Mouse (Mus musculus) mouse trophoblast stem cell (cell line): ENCODE measurements around the gene Fbxo24.

Experiments
- in situ Hi-C, 2 experiments: fragments of 300-500 bp; cut with MseI, MboI; formaldehyde crosslinking; loops; 2 replicates in 1 of 2; 3 replicates in 1 of 2; pipeline ENCODE4 v1.15.1; 2025

Fbxo24 gene

DNA sequence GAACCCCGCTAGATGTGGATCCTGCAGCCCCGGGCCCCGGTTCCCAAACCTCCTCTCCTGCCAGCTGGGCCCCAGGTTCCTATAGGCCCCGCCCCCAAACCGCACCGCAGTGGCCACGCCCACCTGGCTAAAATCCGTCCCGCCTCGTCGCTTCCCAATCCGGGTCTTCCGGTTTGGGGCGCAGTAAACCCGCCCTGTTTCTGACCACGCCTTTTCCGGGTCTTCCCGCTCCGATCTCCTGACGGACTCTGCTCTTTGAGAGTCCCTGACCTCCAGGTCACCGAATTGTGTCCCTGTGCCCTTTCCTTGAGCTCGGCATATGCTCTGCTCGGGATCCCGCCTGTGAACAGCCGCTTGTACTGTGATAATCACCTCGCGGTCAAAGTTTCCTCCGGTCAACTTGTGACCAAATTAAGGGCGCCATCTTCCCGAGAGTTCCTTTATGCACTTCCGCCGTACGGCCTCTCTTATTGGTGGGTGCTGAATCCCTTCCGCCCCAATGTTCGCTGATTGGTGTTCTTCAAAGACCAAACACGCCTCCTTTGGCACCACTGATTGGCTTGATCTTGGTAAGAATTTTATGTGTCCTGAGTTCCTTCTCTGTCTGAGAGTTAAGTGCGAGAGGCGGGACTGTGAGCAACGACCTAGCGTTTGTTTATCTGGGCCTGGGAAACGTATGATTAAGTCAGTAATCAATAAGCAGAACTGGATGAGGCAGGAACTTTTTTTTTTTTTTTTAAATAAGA, 28.0 kb downstream of the Fbxo24 start, which contains the start of gene Mospd3:
TSS of gene Mospd3 (minus strand) at position 440 of the 746 bp plus-strand sequence.
- in situ Hi-C loops: no loop called here

GRCm38 (mm10) chr5:137600281-137600618, 28.6 kb downstream of the Fbxo24 start:
- in situ Hi-C loops: no loop called here

DNA sequence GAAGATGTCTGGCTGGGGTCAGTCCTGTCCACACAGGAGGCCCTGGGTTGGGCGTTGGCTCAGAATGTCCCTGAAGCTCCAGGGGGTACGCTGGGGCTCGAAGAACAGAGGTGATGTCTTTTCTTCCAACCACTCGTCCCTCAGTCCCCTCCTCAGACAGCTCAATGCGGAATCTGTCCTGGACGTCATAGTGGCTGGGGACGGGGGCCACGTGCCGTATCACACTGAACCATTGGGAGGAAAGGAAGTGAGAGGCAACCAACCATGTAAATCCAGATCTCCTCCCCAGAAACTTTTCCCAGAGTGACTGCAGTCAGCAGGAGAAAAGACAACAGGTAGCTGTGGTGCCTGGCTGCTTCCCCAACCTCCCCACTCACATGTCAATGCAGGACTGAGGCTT, 29.2 kb downstream of the Fbxo24 start:
- in situ Hi-C loops: no loop called here

- in situ Hi-C loops: no loop called here
These were observed 30.5 kb downstream of the Fbxo24 start for GRCm38 (mm10) chr5:137598100-137598826.

DNA sequence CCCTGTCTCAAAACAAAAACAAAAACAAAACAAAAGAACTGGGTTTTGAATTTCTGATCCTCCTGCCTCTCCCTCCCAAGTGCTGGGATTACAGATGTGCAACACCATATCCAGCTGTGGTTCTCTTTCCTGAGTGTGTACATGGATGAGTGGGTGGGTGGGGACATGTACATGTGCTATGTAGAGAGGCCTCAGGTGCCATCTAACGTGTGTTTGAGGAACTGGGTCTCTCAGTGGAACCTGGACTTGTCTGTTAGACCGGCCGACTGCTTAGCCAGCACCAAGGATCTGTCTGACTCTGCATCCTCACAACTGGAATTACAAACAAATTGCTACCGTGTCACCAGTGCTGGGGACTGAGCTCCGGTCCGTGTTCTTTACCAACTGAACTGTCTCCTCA, 31.2 kb downstream of the Fbxo24 start:
- in situ Hi-C loops: no loop called here

- in situ Hi-C loops: no loop called here
These were observed 32.1 kb downstream of the Fbxo24 start for GRCm38 (mm10) chr5:137596601-137597261.

- in situ Hi-C loops: no loop called here
These were observed 32.9 kb downstream of the Fbxo24 start for GRCm38 (mm10) chr5:137595921-137596320.

DNA sequence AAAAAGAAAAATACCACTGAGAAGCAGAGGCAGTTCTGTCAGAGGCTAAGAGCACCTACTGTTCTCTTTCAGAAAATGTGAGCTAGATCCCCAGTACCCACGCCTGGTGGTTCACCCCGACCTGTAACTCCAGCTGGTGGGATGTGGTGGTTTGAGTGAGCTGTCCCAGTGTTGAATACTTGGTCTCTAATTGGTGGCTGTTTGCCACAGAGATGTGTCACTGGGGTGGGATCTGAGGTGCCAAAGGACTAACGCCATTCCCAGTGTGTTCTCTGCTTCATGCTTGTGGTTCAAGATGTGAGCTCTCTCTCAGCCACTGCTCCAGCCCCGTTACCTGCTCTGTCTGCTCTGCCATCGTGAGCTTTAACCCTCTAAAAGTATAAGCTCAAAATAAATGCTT, 38.3 kb downstream of the Fbxo24 start:
- in situ Hi-C loops: no loop called here

GRCm38 (mm10) chr5:137584976-137585375, 43.8 kb downstream of the Fbxo24 start:
- in situ Hi-C loops: no loop called here

- in situ Hi-C loops: no loop called here
These were observed 45.1 kb downstream of the Fbxo24 start for GRCm38 (mm10) chr5:137583670-137584169.

DNA sequence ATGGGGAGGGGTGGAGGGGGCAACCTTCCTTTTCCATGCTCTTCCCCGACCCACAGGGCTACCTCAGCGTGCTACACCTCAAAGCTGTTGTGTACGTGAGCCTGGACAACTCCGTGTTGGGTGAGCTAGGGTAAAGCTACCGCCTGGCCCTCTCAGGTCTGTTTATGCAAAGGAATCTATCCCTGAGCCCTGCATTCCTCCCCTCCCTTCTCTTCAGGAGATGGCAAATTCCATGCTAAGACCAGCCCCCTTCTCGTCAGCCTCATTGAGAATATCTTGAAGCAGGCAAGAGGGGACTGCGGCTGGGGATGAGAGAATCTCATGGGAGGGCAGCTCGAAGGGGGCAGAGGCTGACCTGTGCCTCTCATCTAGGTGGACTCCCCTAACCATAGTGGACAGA, 46.1 kb downstream of the Fbxo24 start:
- in situ Hi-C loops: no loop called here

GRCm38 (mm10) chr5:137580246-137580645, 48.6 kb downstream of the Fbxo24 start:
- in situ Hi-C loops: no loop called here

DNA sequence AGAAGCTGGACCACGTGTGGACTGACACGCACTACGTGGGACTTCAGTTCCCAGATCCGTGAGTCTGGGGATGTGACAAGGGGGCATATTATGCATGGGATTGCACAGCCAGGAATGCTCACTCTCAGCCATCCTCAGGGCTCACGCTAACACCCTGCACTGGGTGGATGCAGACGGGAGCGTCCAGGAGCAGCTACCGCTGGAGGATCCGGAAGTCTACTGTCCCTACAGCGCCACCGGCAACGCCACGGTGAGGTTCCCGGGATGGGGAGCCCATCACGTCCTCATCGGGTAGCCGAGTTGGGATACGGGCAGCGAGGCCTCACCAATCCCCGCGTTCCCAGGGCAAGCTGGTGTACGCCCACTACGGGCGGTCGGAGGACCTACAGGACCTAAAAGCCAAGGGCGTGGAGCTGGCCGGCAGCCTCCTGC, 54.3 kb downstream of the Fbxo24 start:
- in situ Hi-C loops: no loop called here

GRCm38 (mm10) chr5:137570691-137571586, 57.9 kb downstream of the Fbxo24 start:
- in situ Hi-C loops: no loop called here

DNA sequence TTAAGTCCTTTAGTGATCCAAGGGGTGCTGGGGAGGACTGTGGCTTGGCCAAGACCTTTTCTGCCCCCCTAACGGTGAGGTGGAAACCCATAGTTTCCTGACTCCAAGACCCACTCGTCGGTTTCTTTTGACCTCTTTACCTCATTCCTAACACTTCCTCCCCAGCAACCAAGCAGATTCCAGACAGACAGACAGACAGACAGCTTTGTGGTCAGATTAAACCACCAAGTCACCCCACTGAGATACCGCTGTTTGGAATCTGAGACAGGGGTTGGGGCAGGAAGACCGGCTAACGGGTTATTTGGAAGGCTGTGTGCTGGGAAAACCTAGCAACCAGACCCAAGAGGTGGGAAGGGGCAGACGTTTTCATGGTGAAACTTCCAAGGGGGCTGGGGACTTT, 58.6 kb downstream of the Fbxo24 start:
- in situ Hi-C loops: no loop called here

GRCm38 (mm10) chr5:137569665-137570064, 59.1 kb downstream of the Fbxo24 start, which contains the start of gene Tfr2:
Gene Tfr2 (plus strand): TSS chr5:137569840.
- in situ Hi-C loops: no loop called here

DNA sequence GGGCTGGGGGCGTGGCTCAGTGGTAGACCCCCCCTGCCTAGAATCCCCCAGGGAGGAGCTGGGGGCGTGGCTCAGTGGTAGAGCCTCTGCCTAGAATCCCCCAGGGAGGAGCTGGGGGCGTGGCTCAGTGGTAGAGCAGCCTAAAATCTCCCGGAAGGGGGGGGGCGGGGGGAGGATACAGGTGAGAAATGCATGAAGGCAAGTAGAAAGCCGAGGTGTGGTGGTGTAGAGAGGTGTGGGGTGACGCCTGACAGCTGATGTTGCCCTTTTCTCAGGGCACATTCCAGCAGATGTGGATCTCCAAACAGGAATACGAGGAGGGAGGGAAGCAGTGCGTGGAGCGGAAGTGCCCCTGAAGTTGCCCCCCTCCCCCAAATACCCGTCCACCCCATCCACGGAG, 59.8 kb downstream of the Fbxo24 start:
- in situ Hi-C loops: no loop called here

- in situ Hi-C loops: no loop called here
These were observed 60.5 kb downstream of the Fbxo24 start for GRCm38 (mm10) chr5:137568223-137568798.

- in situ Hi-C loops: no loop called here
These were observed 62.4 kb downstream of the Fbxo24 start for GRCm38 (mm10) chr5:137566416-137566815.

GRCm38 (mm10) chr5:137565744-137566143, 63.1 kb downstream of the Fbxo24 start:
- in situ Hi-C loops: no loop called here

GRCm38 (mm10) chr5:137562965-137563364, 65.8 kb downstream of the Fbxo24 start:
- in situ Hi-C loops: no loop called here
